Mouse (Mus musculus) hindbrain, embryonic 14.5 days (tissue): ENCODE measurements around the gene Lrmda. TPM values are rescaled to one million over a fixed set of nuclear protein-coding genes. Genes with fewer than 3 reads are reported as not detected.
A peak's percentile ranks its signal among the peaks of the same experiment; 100 is the strongest.

ENCODE experiments used
- ATAC-seq: fragments of 200-750 bp; cut with Nextera tagmentation; 2 replicates; pipeline ENCODE4 v1.8.0; 2017; ENCODE audit warnings: moderate number of reproducible peaks, mild to moderate bottlenecking, moderate TSS enrichment, moderate library complexity; ENCODE audit not compliant: low FRiP score
- DNase-seq: peaks from one replicate; pipeline ENCODE4 v3.0.0-alpha.2; 2015; ENCODE audit warnings: low spot score
- H3K27ac ChIP-seq: fragments of 300-500 bp; sonication (generic); 2 replicates; pipeline ENCODE4 v1.5.1; 2014; ENCODE audit warnings: mild to moderate bottlenecking, moderate library complexity
- H3K27me3 ChIP-seq: fragments of 300-500 bp; sonication (generic); 2 replicates; pipeline ENCODE4 v1.6.1; 2014; ENCODE audit warnings: mild to moderate bottlenecking, low read length, mixed read lengths; ENCODE audit not compliant: control insufficient read depth, insufficient read depth
- H3K36me3 ChIP-seq: fragments of 300-500 bp; sonication (generic); replicated peaks from 2 replicates; pipeline ENCODE4 v1.6.1; 2014; ENCODE audit not compliant: control insufficient read depth, insufficient read depth
- H3K4me1 ChIP-seq: fragments of 300-500 bp; sonication (generic); replicated peaks from 2 replicates; pipeline ENCODE4 v1.6.1; 2014; ENCODE audit warnings: antibody characterized with exemption, low read length, mixed read lengths; ENCODE audit not compliant: control insufficient read depth, insufficient read depth
- H3K4me2 ChIP-seq: fragments of 300-500 bp; sonication (generic); replicated peaks from 2 replicates; pipeline ENCODE4 v1.6.1; 2014; ENCODE audit warnings: mild to moderate bottlenecking, moderate library complexity
- H3K4me3 ChIP-seq: fragments of 300-500 bp; sonication (generic); replicated peaks from 2 replicates; pipeline ENCODE4 v1.5.1; 2014; ENCODE audit warnings: mild to moderate bottlenecking, low read length
- H3K9ac ChIP-seq: fragments of 300-500 bp; sonication (generic); 2 replicates; pipeline ENCODE4 v1.6.1; 2014
- H3K9me3 ChIP-seq: fragments of 300-500 bp; sonication (generic); 2 replicates; pipeline ENCODE4 v1.6.1; 2016; ENCODE audit warnings: low read length; ENCODE audit not compliant: control insufficient read depth
- WGBS: fragments of 180-500 bp; shearing (Covaris S2); extraction: QIAGEN DNeasy Blood & Tissue Kit; methylation state at CpG from one replicate; pipeline ENCODE4 v1.1.7; 2014; 5-methylcytosine and 5-hydroxymethylcytosine counted together
- polyA plus RNA-seq: library from polyadenylated mRNA; unstranded; fragments of >200 nt; fragmentation: Nextera tagmentation; extraction: Ambion mirVana; gene quantifications from 2 replicates; pipeline ENCODE4 v1.2.1, GENCODE M21; 2014

Gene Lrmda
- polyA plus RNA-seq, 1 experiment from 2014 or later, result 0.64 TPM

GRCm38 (mm10) chr14:22073385-22073784, 53.9 kb downstream of the Lrmda start:
- H3K4me2 ChIP-seq, result no peak overlapping the region
- DNase-seq (no peak), ATAC-seq (no peak)
- no peak overlapping the region for H3K27ac ChIP-seq
- H3K27me3 ChIP-seq, result no peaks in the 10 kb centered on the region
- H3K36me3 ChIP-seq, result no peaks in the 10 kb centered on the region
- no peaks in the 10 kb centered on the region for H3K9me3 ChIP-seq
- H3K4me3 ChIP-seq, result no peak overlapping the region
- H3K4me1 ChIP-seq, result 0 out of 2 replicates have a peak, but pooled peaks cover 6% of the 10 kb centered on the region
- H3K9ac ChIP-seq, result no peak overlapping the region
- 82% methylated on average over 5 of the region's 5 CpGs for WGBS

- H3K4me1 ChIP-seq, result 0 out of 2 replicates have a peak, but pooled peaks cover 6% of the 10 kb centered on the region
- WGBS, result 27% methylated on average over 16 of the region's 16 CpGs
- no peak for DNase-seq
- no peaks in the 10 kb centered on the region for H3K9me3 ChIP-seq
- no peaks in the 10 kb centered on the region for H3K36me3 ChIP-seq
- 0 out of 2 replicates have a peak overlapping the region, but pooled peaks have one; percentile 26 for H3K4me2 ChIP-seq
- no peak overlapping the region for H3K27ac ChIP-seq
- no peaks in the 10 kb centered on the region for H3K27me3 ChIP-seq
- ATAC-seq, result no peak
- no peak overlapping the region for H3K9ac ChIP-seq
- H3K4me3 ChIP-seq, result no peak overlapping the region
Measured at GRCm38 (mm10) chr14:22074229-22074628, 54.7 kb downstream of the Lrmda start.

GRCm38 (mm10) chr14:22083931-22084330, 64.4 kb downstream of the Lrmda start:
- Histone ChIP-seq H3K4me1 (no peaks in the 10 kb centered on the region), H3K27me3 (no peaks in the 10 kb centered on the region), H3K4me3 (no peak overlapping the region), H3K36me3 (no peaks in the 10 kb centered on the region), H3K4me2 (no peak overlapping the region), H3K27ac (no peak overlapping the region), H3K9me3 (peaks cover 5% of the 10 kb centered on the region; the same call in 1 of the 2 replicates), H3K9ac (no peak overlapping the region)
- WGBS, result 48% methylated on average over 3 of the region's 3 CpGs
- ATAC-seq, result no peak
- no peak for DNase-seq

- Histone ChIP-seq H3K27ac (no peak overlapping the region), H3K36me3 (no peaks in the 10 kb centered on the region), H3K4me2 (no peak overlapping the region), H3K4me3 (no peak overlapping the region), H3K27me3 (no peaks in the 10 kb centered on the region), H3K4me1 (peaks cover 12% of the 10 kb centered on the region), H3K9ac (no peak overlapping the region), H3K9me3 (peaks cover 5% of the 10 kb centered on the region; the same call in 1 of the 2 replicates)
- ATAC-seq (no peak), DNase-seq (no peak)
- WGBS, result 96% methylated on average over 3 of the region's 3 CpGs
Measured at GRCm38 (mm10) chr14:22085411-22085810, 65.9 kb downstream of the Lrmda start.

- Histone ChIP-seq H3K27me3 (no peaks in the 10 kb centered on the region), H3K4me2 (no peak overlapping the region), H3K36me3 (no peaks in the 10 kb centered on the region), H3K27ac (no peak overlapping the region), H3K9me3 (peaks cover 5% of the 10 kb centered on the region; the same call in 1 of the 2 replicates), H3K9ac (no peak overlapping the region), H3K4me3 (no peak overlapping the region), H3K4me1 (peaks cover 21% of the 10 kb centered on the region)
- DNase-seq, result no peak
- ATAC-seq, result no peak
- 98% methylated on average over 2 of the region's 2 CpGs for WGBS
Measured at GRCm38 (mm10) chr14:22088604-22089003, 69.1 kb downstream of the Lrmda start.

GRCm38 (mm10) chr14:22089331-22089730, 69.8 kb downstream of the Lrmda start:
- DNase-seq (no peak), ATAC-seq (no peak; the same call in 1 of the 2 replicates)
- Histone ChIP-seq H3K9me3 (peaks cover 5% of the 10 kb centered on the region; the same call in 1 of the 2 replicates), H3K4me3 (no peak overlapping the region), H3K9ac (no peak overlapping the region), H3K4me1 (peaks cover 21% of the 10 kb centered on the region), H3K27me3 (no peaks in the 10 kb centered on the region), H3K36me3 (no peaks in the 10 kb centered on the region), H3K27ac (peak overlapping the region; percentile 41; the same call in 1 of the 2 replicates), H3K4me2 (no peak overlapping the region)
- 62% methylated on average over 7 of the region's 7 CpGs for WGBS

GRCm38 (mm10) chr14:22089866-22090470, 70.5 kb downstream of the Lrmda start:
- Histone ChIP-seq H3K36me3 (no peaks in the 10 kb centered on the region), H3K4me2 (no peak overlapping the region), H3K9me3 (peaks cover 5% of the 10 kb centered on the region; the same call in 1 of the 2 replicates), H3K9ac (no peak overlapping the region), H3K27me3 (no peaks in the 10 kb centered on the region), H3K4me3 (no peak overlapping the region), H3K27ac (peak overlapping the region; percentile 41; the same call in 1 of the 2 replicates), H3K4me1 (peaks cover 21% of the 10 kb centered on the region)
- DNase-seq (peak; percentile 32), ATAC-seq (no peak)
- 47% methylated on average over 8 of the region's 8 CpGs for WGBS

- Histone ChIP-seq H3K4me1 (peaks cover 21% of the 10 kb centered on the region), H3K27me3 (no peaks in the 10 kb centered on the region), H3K36me3 (no peaks in the 10 kb centered on the region), H3K4me2 (no peak overlapping the region), H3K4me3 (no peak overlapping the region), H3K27ac (0 out of 2 replicates have a peak overlapping the region, but pooled peaks have one; percentile 11), H3K9ac (no peak overlapping the region), H3K9me3 (peaks cover 5% of the 10 kb centered on the region; the same call in 1 of the 2 replicates)
- DNase-seq (peak; percentile 58), ATAC-seq (no peak)
- 40% methylated on average over 5 of the region's 5 CpGs for WGBS
Measured at GRCm38 (mm10) chr14:22090778-22091211, 71.3 kb downstream of the Lrmda start.

- H3K9me3 ChIP-seq, result peaks cover 5% of the 10 kb centered on the region; the same call in 1 of the 2 replicates
- H3K9ac ChIP-seq, result no peak overlapping the region
- no peak for ATAC-seq
- no peak overlapping the region for H3K4me2 ChIP-seq
- peaks cover 21% of the 10 kb centered on the region for H3K4me1 ChIP-seq
- H3K36me3 ChIP-seq, result no peaks in the 10 kb centered on the region
- no peak overlapping the region for H3K4me3 ChIP-seq
- DNase-seq, result no peak
- no peaks in the 10 kb centered on the region for H3K27me3 ChIP-seq
- H3K27ac ChIP-seq, result no peak overlapping the region
- WGBS, result 80% methylated on average over 4 of the region's 4 CpGs
Measured at GRCm38 (mm10) chr14:22091306-22091705, 71.8 kb downstream of the Lrmda start.
